Mouse (Mus musculus) lung, embryonic 14.5 days (tissue): ENCODE measurements at regions not wholly inside any gene's neighbourhood (a gene's known extent, or its start where the extent isn't known, plus 50 kb on each side); places are given as distances from the start of the nearest gene placed in this dataset.
A peak's percentile ranks its signal among the peaks of the same experiment; 100 is the strongest.

ENCODE experiments used
- ATAC-seq: fragments of 200-750 bp; cut with Nextera tagmentation; 2 replicates; pipeline ENCODE4 v1.8.0; 2017; ENCODE audit warnings: mild to moderate bottlenecking, moderate TSS enrichment, moderate library complexity; ENCODE audit not compliant: insufficient read depth
- DNase-seq: peaks from one replicate; pipeline ENCODE4 v3.0.0-alpha.2; 2015
- H3K27ac ChIP-seq: fragments of 300-500 bp; sonication (generic); 2 replicates; pipeline ENCODE4 v1.5.1; 2014; ENCODE audit warnings: low read depth, mild to moderate bottlenecking, moderate library complexity
- H3K27me3 ChIP-seq: fragments of 300-500 bp; sonication (generic); 2 replicates; pipeline ENCODE4 v1.6.1; 2014; ENCODE audit warnings: low read length, control low read depth; ENCODE audit not compliant: insufficient read depth
- H3K36me3 ChIP-seq: fragments of 300-500 bp; sonication (generic); 2 replicates; pipeline ENCODE4 v1.6.1; 2014; ENCODE audit warnings: control low read depth; ENCODE audit not compliant: insufficient read depth
- H3K4me1 ChIP-seq: fragments of 300-500 bp; sonication (generic); 2 replicates; pipeline ENCODE4 v1.6.1; 2014; ENCODE audit warnings: antibody characterized with exemption, control low read depth; ENCODE audit not compliant: insufficient read depth
- H3K4me2 ChIP-seq: fragments of 300-500 bp; sonication (generic); 2 replicates; pipeline ENCODE4 v1.6.1; 2014; ENCODE audit warnings: mild to moderate bottlenecking
- H3K4me3 ChIP-seq: fragments of 300-500 bp; sonication (generic); 2 replicates; pipeline ENCODE4 v1.5.1; 2014; ENCODE audit warnings: low read depth, low read length
- H3K9ac ChIP-seq: fragments of 300-500 bp; sonication (generic); 2 replicates; pipeline ENCODE4 v1.6.1; 2014
- H3K9me3 ChIP-seq: fragments of 300-500 bp; sonication (generic); 2 replicates; pipeline ENCODE4 v1.6.1; 2016; ENCODE audit warnings: low read depth, low read length, control low read depth
- CTCF ChIP-seq: IDR thresholded peaks from 2 replicates; pipeline ENCODE4 v1.5.1; 2016; ENCODE audit warnings: antibody characterized with exemption, low read depth
- WGBS: fragments of 180-500 bp; shearing (Covaris S2); extraction: QIAGEN DNeasy Blood & Tissue Kit; methylation state at CpG from one replicate; pipeline ENCODE4 v1.1.7; 2014; 5-methylcytosine and 5-hydroxymethylcytosine counted together

- no peaks in the 10 kb centered on the region for H3K9me3 ChIP-seq
- H3K9ac ChIP-seq, result no peak overlapping the region
- no peaks in the 10 kb centered on the region for H3K27me3 ChIP-seq
- no peaks in the 10 kb centered on the region for H3K36me3 ChIP-seq
- peaks cover 16% of the 10 kb centered on the region for H3K4me1 ChIP-seq
- ATAC-seq (peak; percentile 87), DNase-seq (peak; percentile 78)
- peak overlapping the region; percentile 84 for H3K27ac ChIP-seq
- H3K4me2 ChIP-seq, result peak overlapping the region; percentile 10; the same call in 1 of the 2 replicates
- no peak overlapping the region for H3K4me3 ChIP-seq
- WGBS, result 29% methylated on average over 8 of the region's 8 CpGs
- no peak for TF ChIP-seq CTCF
These were observed 63.9 kb downstream of the Tmco5 start for GRCm38 (mm10) chr2:116942321-116942791.

- peak; percentile 24; the same call in 1 of the 2 replicates for ATAC-seq
- H3K36me3 ChIP-seq, result no peaks in the 10 kb centered on the region
These were observed 70.0 kb downstream of the Tmco5 start for GRCm38 (mm10) chr2:116948538-116948937.

GRCm38 (mm10) chr2:116949741-116950140 lies 71.2 kb downstream of the Tmco5 start:
- Histone ChIP-seq H3K36me3 (no peaks in the 10 kb centered on the region), H3K9me3 (peaks cover 4% of the 10 kb centered on the region; the same call in 1 of the 2 replicates), H3K27ac (no peak overlapping the region), H3K9ac (no peak overlapping the region), H3K4me2 (no peak overlapping the region), H3K27me3 (no peaks in the 10 kb centered on the region), H3K4me1 (0 out of 2 replicates have a peak, but pooled peaks cover 3% of the 10 kb centered on the region), H3K4me3 (no peak overlapping the region)
- TF ChIP-seq CTCF, result no peak
- DNase-seq (no peak), ATAC-seq (no peak)
- WGBS, result 58% methylated on average over 3 of the region's 3 CpGs

More at GRCm38 (mm10) chr2:116948538-116948937, 70.0 kb downstream of the Tmco5 start:
- no peak overlapping the region for H3K9ac ChIP-seq
- 51% methylated on average over 3 of the region's 3 CpGs for WGBS
- peak; percentile 19 for DNase-seq
- no peak overlapping the region for H3K4me3 ChIP-seq
- no peak overlapping the region for H3K27ac ChIP-seq
- H3K27me3 ChIP-seq, result no peaks in the 10 kb centered on the region
- no peak overlapping the region for H3K4me2 ChIP-seq
- H3K9me3 ChIP-seq, result peaks cover 4% of the 10 kb centered on the region; the same call in 1 of the 2 replicates
- no peak for TF ChIP-seq CTCF
- H3K4me1 ChIP-seq, result 0 out of 2 replicates have a peak, but pooled peaks cover 3% of the 10 kb centered on the region

- Histone ChIP-seq H3K27ac (no peak overlapping the region), H3K9ac (no peak overlapping the region), H3K36me3 (no peaks in the 10 kb centered on the region), H3K4me2 (no peak overlapping the region), H3K4me1 (0 out of 2 replicates have a peak, but pooled peaks cover 3% of the 10 kb centered on the region), H3K27me3 (no peaks in the 10 kb centered on the region), H3K4me3 (no peak overlapping the region), H3K9me3 (peaks cover 4% of the 10 kb centered on the region; the same call in 1 of the 2 replicates)
- ATAC-seq, result no peak
- TF ChIP-seq CTCF, result no peak
- 89% methylated on average over 5 of the region's 5 CpGs for WGBS
- no peak for DNase-seq
These were observed 71.7 kb downstream of the Tmco5 start for GRCm38 (mm10) chr2:116950154-116950553.

- Histone ChIP-seq H3K27ac (no peak overlapping the region), H3K9ac (no peak overlapping the region), H3K36me3 (no peaks in the 10 kb centered on the region), H3K4me3 (no peak overlapping the region), H3K4me1 (0 out of 2 replicates have a peak, but pooled peaks cover 3% of the 10 kb centered on the region), H3K27me3 (no peaks in the 10 kb centered on the region), H3K4me2 (no peak overlapping the region), H3K9me3 (peaks cover 4% of the 10 kb centered on the region; the same call in 1 of the 2 replicates)
- no peak for TF ChIP-seq CTCF
- DNase-seq (no peak), ATAC-seq (no peak)
- 97% methylated on average over 1 of the region's 1 CpGs for WGBS
These were observed 73.0 kb downstream of the Tmco5 start for GRCm38 (mm10) chr2:116951481-116951880.

- ATAC-seq (no peak), DNase-seq (no peak)
- no peaks in the 10 kb centered on the region for H3K27me3 ChIP-seq
- H3K36me3 ChIP-seq, result no peaks in the 10 kb centered on the region
- no peak overlapping the region for H3K9ac ChIP-seq
- TF ChIP-seq CTCF, result no peak
- H3K9me3 ChIP-seq, result peaks cover 4% of the 10 kb centered on the region; the same call in 1 of the 2 replicates
- no peaks in the 10 kb centered on the region for H3K4me1 ChIP-seq
- WGBS, result 90% methylated on average over 7 of the region's 7 CpGs
- H3K27ac ChIP-seq, result no peak overlapping the region
- H3K4me3 ChIP-seq, result no peak overlapping the region
- no peak overlapping the region for H3K4me2 ChIP-seq
These were observed 75.8 kb downstream of the Tmco5 start for GRCm38 (mm10) chr2:116954280-116954679.

- H3K27me3 ChIP-seq, result no peaks in the 10 kb centered on the region
- no peak overlapping the region for H3K4me3 ChIP-seq
- H3K9me3 ChIP-seq, result peaks cover 4% of the 10 kb centered on the region; the same call in 1 of the 2 replicates
- H3K4me2 ChIP-seq, result no peak overlapping the region
- H3K4me1 ChIP-seq, result no peaks in the 10 kb centered on the region
- no peak for DNase-seq
- TF ChIP-seq CTCF, result no peak
- WGBS, result 89% methylated on average over 4 of the region's 4 CpGs
- no peak for ATAC-seq
- no peak overlapping the region for H3K9ac ChIP-seq
- no peaks in the 10 kb centered on the region for H3K36me3 ChIP-seq
- no peak overlapping the region for H3K27ac ChIP-seq
These were observed 76.4 kb downstream of the Tmco5 start for GRCm38 (mm10) chr2:116954896-116955295.
